Mouse (Mus musculus) E14TG2a.4 (cell line): ENCODE results near the gene Wfdc5.

ENCODE experiments used
- CTCF ChIP-seq: conservative IDR thresholded peaks from 2 replicates; pipeline ENCODE4 v1.5.1; 2014; ENCODE audit warnings: low read length
- NANOG ChIP-seq: IDR thresholded peaks from 2 replicates; pipeline ENCODE4 v1.6.1; 2014; ENCODE audit warnings: borderline replicate concordance, low read length, mixed read lengths
- POU5F1 ChIP-seq: IDR thresholded peaks from 2 replicates; pipeline ENCODE4 v1.6.1; 2014; ENCODE audit warnings: low read length, borderline replicate concordance

DNA sequence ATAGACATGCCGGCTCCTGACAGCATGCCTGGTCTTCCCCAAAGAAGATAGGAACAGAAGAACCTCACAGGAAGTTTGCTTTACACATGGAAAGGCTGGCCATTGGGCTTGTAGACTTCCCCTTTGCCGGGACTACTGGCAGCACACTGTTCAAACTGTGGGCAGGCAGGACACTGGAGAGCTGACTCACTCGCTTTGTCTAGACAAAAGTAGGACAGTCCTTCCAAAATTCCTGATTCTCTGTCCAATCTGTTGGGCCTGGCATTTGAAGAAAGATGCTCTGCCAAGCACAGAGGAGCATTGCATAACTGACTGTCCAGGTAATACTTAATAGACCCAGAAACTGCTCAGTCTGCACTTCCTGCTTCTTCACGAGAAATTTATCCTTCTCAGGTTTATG lies 24.1 kb upstream of the Wfdc5 start:
- TF ChIP-seq CTCF (no peak), NANOG (no peak), POU5F1 (no peak)
